Mouse (Mus musculus): ENCODE measurements at regions not wholly inside any gene's neighbourhood (a gene's known extent, or its start where the extent isn't known, plus 50 kb on each side); places are given as distances from the start of the nearest gene placed in this dataset.

DNA sequence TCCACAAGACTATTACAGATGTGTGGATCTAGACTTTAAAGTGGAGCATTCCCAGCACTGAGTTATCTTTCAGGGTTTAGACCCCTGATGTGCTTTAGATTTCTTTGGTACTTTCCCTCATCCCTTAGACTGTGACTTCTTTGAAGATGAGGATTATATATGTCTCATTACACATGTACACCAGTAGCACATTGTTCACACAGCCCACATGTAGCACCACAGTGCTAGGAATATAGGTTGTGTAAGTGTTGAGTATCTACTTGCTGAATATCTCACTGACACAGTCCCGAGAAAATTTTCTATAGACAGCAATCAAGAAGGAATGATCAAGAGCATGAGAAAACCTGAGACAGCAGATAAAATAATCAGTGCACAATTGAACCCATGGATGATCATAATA lies 243.4 kb upstream of the Brinp1 start:
- no peak for DNase-seq

DNA sequence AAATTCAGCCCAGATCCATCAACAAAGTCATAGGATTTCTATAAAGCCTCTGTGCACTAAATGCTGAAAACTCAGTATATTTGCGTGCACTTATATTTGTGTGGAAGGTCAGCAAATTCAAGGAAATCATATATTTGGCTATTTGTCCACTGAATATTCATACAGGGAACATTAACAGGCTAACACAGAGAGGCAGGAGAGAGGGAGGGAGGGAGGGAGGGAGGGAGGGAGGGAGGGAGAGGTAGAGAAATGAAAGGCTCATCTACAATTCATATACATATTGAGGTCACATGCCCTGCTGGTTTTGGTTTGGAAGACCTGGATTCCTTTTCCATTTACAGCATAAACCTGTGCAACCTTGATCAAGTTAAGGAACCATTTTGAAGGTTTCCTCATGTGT lies 241.9 kb upstream of the Brinp1 start:
- no peak for DNase-seq

GRCm38 (mm10) chr4:69195645-69196044 lies 241.4 kb upstream of the Brinp1 start:
- peak; percentile 4 to 39 for DNase-seq
